Mouse (Mus musculus) liver, adult 2 months (tissue): ENCODE measurements at regions not wholly inside any gene's neighbourhood (a gene's known extent, or its start where the extent isn't known, plus 50 kb on each side); places are given as distances from the start of the nearest gene placed in this dataset.

Experiments used
- DNase-seq: peaks from one replicate; pipeline ENCODE4 v3.0.0-alpha.2; 2011; ENCODE audit warnings: low read depth, low spot score; ENCODE audit errors: extremely low read depth
- H3K27ac ChIP-seq: fragments of 200-500 bp; replicated peaks from 2 replicates; pipeline ENCODE4 v1.5.1; 2012; ENCODE audit warnings: low read depth, mild to moderate bottlenecking, control low read depth, inconsistent platforms, low read length; ENCODE audit not compliant: insufficient read depth
- H3K27me3 ChIP-seq: fragments of 200-500 bp; 2 replicates; pipeline ENCODE4 v1.6.1; 2012; ENCODE audit warnings: mild to moderate bottlenecking, moderate library complexity, low read length, inconsistent platforms; ENCODE audit not compliant: control insufficient read depth, insufficient read depth
- H3K36me3 ChIP-seq: fragments of 200-500 bp; 2 replicates; pipeline ENCODE4 v1.6.1; 2012; ENCODE audit warnings: low read length, inconsistent platforms; ENCODE audit not compliant: control insufficient read depth, insufficient read depth
- H3K4me1 ChIP-seq: fragments of 200-500 bp; 2 replicates; pipeline ENCODE4 v1.6.1; 2011; ENCODE audit warnings: low read length; ENCODE audit not compliant: control insufficient read depth, insufficient read depth
- H3K4me3 ChIP-seq: fragments of 200-500 bp; 2 replicates; pipeline ENCODE4 v1.5.1; 2011; ENCODE audit warnings: low read depth, mild to moderate bottlenecking, control low read depth, low read length, moderate library complexity; ENCODE audit not compliant: insufficient read depth
- H3K79me2 ChIP-seq: fragments of 200-500 bp; 2 replicates; pipeline ENCODE4 v1.6.1; 2012; ENCODE audit warnings: inconsistent platforms, mild to moderate bottlenecking, low read length, moderate library complexity; ENCODE audit not compliant: control insufficient read depth, insufficient read depth
- H3K9ac ChIP-seq: fragments of 200-500 bp; 2 replicates; pipeline ENCODE4 v1.6.1; 2012; ENCODE audit warnings: low read depth, mild to moderate bottlenecking, control low read depth, inconsistent platforms, low read length
- CTCF ChIP-seq: fragments of 200-500 bp; IDR thresholded peaks from 2 replicates; pipeline ENCODE4 v1.5.1; 2011; ENCODE audit warnings: low read depth, low read length, control low read depth
- POLR2A ChIP-seq: fragments of 200-500 bp; IDR thresholded peaks from 2 replicates; pipeline ENCODE4 v1.6.1; 2011; ENCODE audit warnings: low read length, control low read depth; ENCODE audit not compliant: insufficient read depth; ENCODE audit errors: extremely low read depth
- WGBS: fragments of 180-500 bp; shearing (Covaris S2); methylation state at CpG from one replicate; pipeline ENCODE4 v1.1.7; 2018; 5-methylcytosine and 5-hydroxymethylcytosine counted together

DNA sequence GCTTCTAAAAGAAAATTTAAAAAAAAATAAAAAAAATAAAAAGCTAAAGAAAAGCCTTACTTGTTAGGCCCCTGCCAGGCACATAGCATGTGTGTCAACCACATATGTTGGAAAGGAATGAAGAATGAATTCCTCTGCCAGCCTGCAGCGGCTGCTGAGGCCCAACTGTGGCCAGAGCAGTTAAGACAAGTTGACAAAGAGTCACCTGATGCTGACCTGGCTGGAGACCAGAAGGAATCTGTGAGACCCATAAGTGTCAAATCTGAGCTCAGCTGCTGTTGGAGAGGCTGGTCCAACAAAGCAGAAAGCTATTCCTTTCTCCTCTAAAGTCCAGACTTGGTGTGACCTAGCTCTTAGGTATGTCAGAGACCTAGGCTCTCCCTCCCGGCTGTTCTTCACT is 78.5 kb upstream of the Itga6 start:
- TF ChIP-seq POLR2A, result no peak
- no peak for TF ChIP-seq CTCF
- WGBS, result 90% methylated on average over 2 of the region's 2 CpGs
- no peak for DNase-seq

DNA sequence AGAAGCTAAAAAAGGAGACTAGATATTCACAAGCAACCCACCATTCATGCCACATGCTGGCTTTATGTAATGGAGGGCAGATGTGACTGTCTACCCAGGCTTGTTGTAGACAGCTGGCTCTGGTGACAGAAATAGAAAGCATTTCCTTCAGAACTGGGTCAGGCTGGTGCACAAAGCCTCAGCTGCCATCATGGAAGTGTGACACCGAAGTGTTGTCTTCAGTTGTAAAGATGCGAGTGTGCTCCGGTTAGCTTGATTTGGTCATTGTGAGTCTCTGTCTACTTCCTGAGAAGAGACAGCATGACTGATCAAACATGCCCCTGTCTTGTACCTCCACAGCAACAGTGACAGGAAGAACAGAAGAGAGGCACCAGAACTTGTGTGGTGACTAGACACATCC is 77.7 kb upstream of the Itga6 start:
- Histone ChIP-seq H3K27ac (no peak overlapping the region), H3K36me3 (no peaks in the 10 kb centered on the region), H3K79me2 (no peaks in the 10 kb centered on the region), H3K4me3 (no peak overlapping the region), H3K27me3 (no peaks in the 10 kb centered on the region), H3K4me1 (peaks cover 1% of the 10 kb centered on the region; the same call in 1 of the 2 replicates), H3K9ac (no peak overlapping the region)
- WGBS, result 96% methylated on average over 3 of the region's 3 CpGs
- TF ChIP-seq POLR2A (no peak), CTCF (no peak)
- DNase-seq, result no peak

More for the DNA sequence above, 78.5 kb upstream of the Itga6 start:
- H3K36me3 ChIP-seq, result no peaks in the 10 kb centered on the region
- no peak overlapping the region for H3K4me3 ChIP-seq
- no peaks in the 10 kb centered on the region for H3K79me2 ChIP-seq
- peaks cover 1% of the 10 kb centered on the region; the same call in 1 of the 2 replicates for H3K4me1 ChIP-seq
- no peak overlapping the region for H3K9ac ChIP-seq
- H3K27ac ChIP-seq, result no peak overlapping the region
- no peaks in the 10 kb centered on the region for H3K27me3 ChIP-seq

DNA sequence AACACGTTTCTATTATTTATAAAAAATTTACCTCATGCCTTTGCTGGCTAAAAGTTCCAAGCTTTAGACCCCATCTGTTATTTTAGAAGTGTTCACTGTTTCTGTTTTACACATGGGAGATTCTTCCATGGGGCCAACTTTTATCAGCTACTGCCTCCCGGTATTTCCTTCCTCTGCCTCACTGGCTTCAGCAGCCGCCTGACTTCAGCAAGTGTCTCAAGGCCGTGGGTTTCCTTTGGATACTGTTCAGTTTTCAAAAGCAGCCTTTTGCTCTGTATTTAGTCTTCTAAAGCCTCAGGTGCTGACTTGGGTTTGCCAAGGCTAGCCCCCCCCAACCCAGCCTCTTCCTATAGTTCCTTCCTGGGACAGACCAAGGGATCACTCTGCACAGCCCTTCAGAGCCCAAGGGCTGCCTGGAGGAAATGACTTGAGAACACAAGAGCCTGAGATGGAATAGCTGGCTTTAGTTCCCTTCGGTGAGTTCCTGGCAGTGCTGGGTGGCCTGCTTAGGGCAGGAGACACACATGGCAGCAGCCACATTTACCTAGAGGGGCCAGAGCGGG is 75.1 kb upstream of the Itga6 start:
- Histone ChIP-seq H3K4me1 (no peaks in the 10 kb centered on the region), H3K79me2 (no peaks in the 10 kb centered on the region), H3K27me3 (no peaks in the 10 kb centered on the region), H3K27ac (peak overlapping the region; percentile 29), H3K4me3 (no peak overlapping the region), H3K9ac (no peak overlapping the region), H3K36me3 (no peaks in the 10 kb centered on the region)
- TF ChIP-seq CTCF, result no peak
- TF ChIP-seq POLR2A, result no peak
- no peak for DNase-seq
- 70% methylated on average over 6 of the region's 6 CpGs for WGBS

DNA sequence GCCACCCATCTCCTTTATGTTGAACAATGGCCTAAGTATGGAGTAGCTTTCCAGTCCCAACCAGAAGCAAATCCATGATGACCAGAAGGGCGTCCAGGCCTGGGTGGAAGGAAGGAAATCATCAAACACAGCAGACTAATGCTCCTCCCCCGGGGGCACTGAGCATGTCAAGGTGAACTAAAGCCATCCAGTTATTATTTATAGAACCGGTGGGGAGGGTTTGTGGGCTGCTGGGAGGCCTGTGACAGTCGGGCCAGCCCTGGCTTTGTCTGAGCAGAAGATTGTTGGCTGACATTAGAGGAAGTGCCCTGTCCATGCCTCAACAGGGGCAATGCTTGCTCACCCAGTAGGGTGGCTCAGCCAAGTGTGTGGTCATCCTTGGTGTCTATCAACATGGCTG is 74.5 kb upstream of the Itga6 start:
- Histone ChIP-seq H3K4me3 (no peak overlapping the region), H3K36me3 (no peaks in the 10 kb centered on the region), H3K79me2 (no peaks in the 10 kb centered on the region), H3K4me1 (no peaks in the 10 kb centered on the region), H3K27me3 (no peaks in the 10 kb centered on the region), H3K27ac (peak overlapping the region; percentile 29), H3K9ac (no peak overlapping the region)
- DNase-seq, result no peak
- WGBS, result 73% methylated on average over 4 of the region's 4 CpGs
- TF ChIP-seq POLR2A (no peak), CTCF (no peak)

DNA sequence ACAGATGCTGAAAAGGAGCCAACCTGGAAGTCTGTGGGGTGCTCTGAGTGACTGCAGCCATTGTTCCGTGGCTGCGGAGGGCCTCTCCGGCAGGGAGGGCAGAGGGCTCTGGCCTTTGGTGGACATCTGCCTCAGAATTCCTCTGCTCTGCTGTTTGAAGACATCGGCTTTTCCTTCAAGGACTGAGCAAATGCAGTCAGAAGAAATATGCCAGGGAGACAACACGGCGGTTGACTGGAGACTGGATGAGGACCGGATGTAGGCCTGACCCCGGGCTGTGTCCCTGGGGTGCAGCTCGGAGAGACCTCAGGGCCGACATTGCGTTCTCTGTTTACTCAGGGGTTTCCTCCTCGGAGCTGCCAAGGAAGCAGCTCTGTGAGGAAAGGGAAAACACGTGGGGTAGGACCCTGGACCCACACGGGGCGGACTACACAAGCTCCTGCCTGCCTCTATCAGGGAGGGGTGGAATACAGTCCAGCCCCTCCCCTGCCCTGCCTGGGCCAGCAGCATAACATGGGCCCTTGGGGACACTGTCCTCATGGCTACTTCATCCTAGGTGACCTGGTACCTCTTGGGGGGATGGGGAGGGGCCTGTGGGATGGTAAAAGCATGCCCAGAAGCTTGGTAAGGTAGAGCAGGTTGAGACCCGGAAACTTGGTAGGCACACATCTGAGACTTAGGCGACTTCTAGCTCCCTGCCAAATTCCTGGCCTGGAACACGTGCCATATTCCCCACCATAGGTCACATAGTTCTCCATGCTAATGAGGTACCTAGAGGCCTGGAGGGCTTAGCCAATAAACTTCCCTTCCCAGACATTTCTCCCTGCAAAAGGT is 72.1 kb upstream of the Itga6 start:
- no peaks in the 10 kb centered on the region for H3K79me2 ChIP-seq
- TF ChIP-seq CTCF, result no peak
- TF ChIP-seq POLR2A, result no peak
- peak overlapping the region; percentile 60 for H3K27ac ChIP-seq
- peak; percentile 16 for DNase-seq
- no peaks in the 10 kb centered on the region for H3K27me3 ChIP-seq
- H3K36me3 ChIP-seq, result no peaks in the 10 kb centered on the region
- WGBS, result 68% methylated on average over 18 of the region's 18 CpGs
- H3K4me3 ChIP-seq, result no peak overlapping the region
- no peaks in the 10 kb centered on the region for H3K4me1 ChIP-seq
- no peak overlapping the region for H3K9ac ChIP-seq

DNA sequence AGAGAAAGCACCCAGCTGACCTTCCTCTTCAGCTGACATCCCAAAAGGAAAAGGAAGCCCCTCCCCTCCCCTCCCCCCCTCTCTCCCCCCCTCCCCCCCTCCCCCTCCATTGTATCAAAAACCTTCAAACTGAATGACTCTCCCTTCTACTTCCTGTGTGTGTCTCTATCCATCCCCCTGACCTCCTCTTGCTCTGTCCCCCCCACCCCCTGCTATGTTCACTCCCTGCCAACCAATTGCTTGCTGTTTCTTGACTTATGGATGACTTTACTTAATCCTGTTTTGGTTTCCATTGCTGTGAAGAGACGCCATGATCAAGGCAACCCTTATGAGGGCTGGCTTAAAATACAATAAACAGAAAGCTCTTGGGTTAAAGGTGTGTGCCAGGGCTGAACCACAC is 64.7 kb upstream of the Itga6 start:
- H3K4me1 ChIP-seq, result no peaks in the 10 kb centered on the region
- H3K36me3 ChIP-seq, result no peaks in the 10 kb centered on the region
- H3K27me3 ChIP-seq, result no peaks in the 10 kb centered on the region
- H3K27ac ChIP-seq, result no peak overlapping the region
- TF ChIP-seq CTCF (no peak), POLR2A (no peak)
- H3K4me3 ChIP-seq, result no peak overlapping the region
- H3K9ac ChIP-seq, result no peak overlapping the region
- H3K79me2 ChIP-seq, result no peaks in the 10 kb centered on the region
- WGBS, result 69% methylated on average over 1 of the region's 1 CpGs
- DNase-seq, result no peak
